Mouse (Mus musculus): ENCODE measurements around the gene Gipc3.

The Gipc3 gene

GRCm38 (mm10) chr10:81302781-81303218, 40.3 kb downstream of the Gipc3 start:
- in situ Hi-C loops (cut with MboI; ENCODE audit: low sequenced_read_pairs): no loop called here

GRCm38 (mm10) chr10:81302288-81302687, 40.8 kb downstream of the Gipc3 start:
- in situ Hi-C loops (cut with MboI; ENCODE audit: low sequenced_read_pairs): no loop called here

- in situ Hi-C loops (cut with MboI; ENCODE audit: low sequenced_read_pairs): no loop called here
Observed at GRCm38 (mm10) chr10:81301321-81301720, 41.7 kb downstream of the Gipc3 start.

GRCm38 (mm10) chr10:81300352-81300907, 42.6 kb downstream of the Gipc3 start:
- in situ Hi-C loops (cut with MboI; ENCODE audit: low sequenced_read_pairs): no loop called here

- in situ Hi-C loops (cut with MboI; ENCODE audit: low sequenced_read_pairs): no loop called here
Observed at GRCm38 (mm10) chr10:81299585-81300351, 43.3 kb downstream of the Gipc3 start.

- in situ Hi-C loops (cut with MboI; ENCODE audit: low sequenced_read_pairs): no loop called here
Observed at GRCm38 (mm10) chr10:81298369-81299100, 44.5 kb downstream of the Gipc3 start.

- in situ Hi-C loops (cut with MboI; ENCODE audit: low sequenced_read_pairs): no loop called here
Observed at GRCm38 (mm10) chr10:81297845-81298244, 45.2 kb downstream of the Gipc3 start.

- in situ Hi-C loops (cut with MboI; ENCODE audit: low sequenced_read_pairs): no loop called here
Observed at GRCm38 (mm10) chr10:81297246-81297645, 45.8 kb downstream of the Gipc3 start.

GRCm38 (mm10) chr10:81295185-81295584, 47.9 kb downstream of the Gipc3 start:
- in situ Hi-C loops (cut with MboI; ENCODE audit: low sequenced_read_pairs): no loop called here

- in situ Hi-C loops (cut with MboI; ENCODE audit: low sequenced_read_pairs): no loop called here
Observed at GRCm38 (mm10) chr10:81294442-81294841, 48.6 kb downstream of the Gipc3 start.

GRCm38 (mm10) chr10:81293334-81294030, 49.6 kb downstream of the Gipc3 start:
- in situ Hi-C loops (cut with MboI; ENCODE audit: low sequenced_read_pairs): no loop called here

GRCm38 (mm10) chr10:81292554-81293333, 50.3 kb downstream of the Gipc3 start, which contains the start of gene Pip5k1c:
Gene Pip5k1c, plus strand, starts transcription at chr10:81292963.
- in situ Hi-C loops (cut with MboI; ENCODE audit: low sequenced_read_pairs): no loop called here

GRCm38 (mm10) chr10:81291511-81292104, 51.5 kb downstream of the Gipc3 start, which contains the start of gene Tjp3:
Gene Tjp3, minus strand, starts transcription at chr10:81291581.
- in situ Hi-C loops (cut with MboI; ENCODE audit: low sequenced_read_pairs): no loop called here

GRCm38 (mm10) chr10:81290698-81291460, 52.2 kb downstream of the Gipc3 start:
- in situ Hi-C loops (cut with MboI; ENCODE audit: low sequenced_read_pairs): no loop called here

GRCm38 (mm10) chr10:81289811-81290210, 53.3 kb downstream of the Gipc3 start:
- in situ Hi-C loops (cut with MboI; ENCODE audit: low sequenced_read_pairs): loop anchor here (5.0 kb wide), 1 partner anchor 52 kb away; the partner anchor contains the start of gene Gipc3

GRCm38 (mm10) chr10:81289278-81289677, 53.8 kb downstream of the Gipc3 start:
- in situ Hi-C loops (cut with MboI; ENCODE audit: low sequenced_read_pairs): loop anchor here (5.0 kb wide), 1 partner anchor 53 kb away; the partner anchor contains the start of gene Gipc3

- in situ Hi-C loops (cut with MboI; ENCODE audit: low sequenced_read_pairs): loop anchor here (5.0 kb wide), 1 partner anchor 54 kb away; the partner anchor contains the start of gene Gipc3
Observed at GRCm38 (mm10) chr10:81288601-81289000, 54.5 kb downstream of the Gipc3 start.

- in situ Hi-C loops (cut with MboI; ENCODE audit: low sequenced_read_pairs): loop anchor here (5.0 kb wide), 1 partner anchor 55 kb away; the partner anchor contains the start of gene Gipc3
Observed at GRCm38 (mm10) chr10:81287513-81288157, 55.4 kb downstream of the Gipc3 start.
